Mouse (Mus musculus) right cerebral cortex, postnatal 25 days (tissue): ENCODE results near the gene Gm17651.

Experiments
- DNase-seq: peaks from one replicate; pipeline ENCODE4 v3.0.0; 2022

Gene Gm17651

GRCm38 (mm10) chr3:97627893-97628292 is 46.6 kb downstream of the Gm17651 start:
- DNase-seq = no peak

GRCm38 (mm10) chr3:97624611-97625010 is 49.9 kb downstream of the Gm17651 start:
- DNase-seq = no peak
